Mouse (Mus musculus): ENCODE results near the gene Ubxn11.

DNA sequence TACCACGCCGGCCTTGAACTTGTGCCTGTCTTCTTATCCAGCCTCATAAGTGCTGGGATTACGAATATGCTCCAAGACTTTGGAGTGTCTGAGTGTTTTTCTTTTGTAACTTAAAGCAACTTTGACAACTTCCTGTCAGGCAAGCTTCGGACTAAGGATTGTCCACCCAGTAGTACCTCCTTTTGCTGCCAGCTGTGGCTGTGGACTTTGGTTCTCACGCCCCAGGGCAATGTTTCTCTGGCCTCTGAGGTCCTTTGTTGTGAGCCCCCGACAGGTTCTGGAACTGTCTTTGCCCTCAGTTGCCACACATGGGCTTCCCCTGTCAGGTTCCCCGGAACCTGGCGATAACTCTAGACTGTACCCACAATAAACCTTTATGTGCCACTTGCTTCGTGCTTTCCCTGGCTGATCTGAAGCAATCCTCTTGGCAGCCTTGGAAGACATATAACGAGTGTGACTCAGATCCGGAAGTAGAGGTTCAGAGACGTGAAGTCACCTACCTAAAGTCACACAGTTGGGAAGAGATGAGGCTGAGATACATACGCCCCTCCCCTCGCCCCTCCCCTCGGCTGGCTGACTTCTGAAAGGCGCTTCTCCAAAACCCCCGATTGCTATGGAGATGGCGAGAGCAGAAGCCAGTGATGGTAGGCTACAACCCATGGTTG is 41.1 kb upstream of the Ubxn11 start:
- TF ChIP-seq CTCF (IDR thresholded peaks at IDR 0.05; ENCODE audit: borderline replicate concordance, control insufficient read depth, extremely low read depth, insufficient read depth, low read length, poor library complexity) = no peak
- no peak for TF ChIP-seq POLR2A (IDR thresholded peaks at IDR 0.05; ENCODE audit: control insufficient read depth, extremely low read depth, insufficient read depth, low read length, poor library complexity)

All from thymus, adult 2 months (tissue).